Comparison of ENCODE assay signal across 9 mouse cellular contexts in genomic region chr2:153298863-153299262, GRCm38 (mm10). TPM values are rescaled to one million over a fixed set of nuclear protein-coding genes. Genes with fewer than 3 reads are reported as not detected.
DNase-seq lines count a peak whose midpoint lies in the region; ATAC-seq and TF ChIP-seq lines count a peak whose summit lies in the region.
"Had no signal": no experiment of that assay in that cellular context is flagged by ENCODE, and none has a peak within 500 bp of the region (broad histone marks: within the 10 kb centered on the region; RNA-seq: fewer than 3 reads in every experiment).

No protein-coding gene starts in this region.

- no peak for DNase-seq in kidney, adult 18-20 months
- peak; percentile 51 for DNase-seq in G1E (ENCODE audit: low spot score)
- DNase-seq in lung, postnatal 14 days: peak; percentile 8
- no peak for DNase-seq in limb, embryonic 10.5 days (ENCODE audit: low spot score)
- no peak for DNase-seq in left cerebral cortex, adult 11 months (ENCODE audit: low spot score)
- DNase-seq in cerebellum, adult 2 months: no peak

- H3K4me1 ChIP-seq in kidney, embryonic 15.5 days: peaks cover 14% of the 10 kb centered on the region
- H3K4me1 ChIP-seq in G1E (ENCODE audit: insufficient read depth, low read depth, low read length): peaks cover 39% of the 10 kb centered on the region
- peaks cover 2% of the 10 kb centered on the region; the same call in 1 of the 2 replicates for H3K4me1 ChIP-seq in limb, embryonic 10.5 days
- H3K4me1 ChIP-seq in cerebellum, adult 2 months (ENCODE audit: control insufficient read depth, insufficient read depth, low read length): peaks cover 17% of the 10 kb centered on the region
- H3K4me1 ChIP-seq: forebrain, embryonic 10.5 days had no signal

- no peak overlapping the region for H3K4me2 ChIP-seq in kidney, embryonic 15.5 days

- TF ChIP-seq POLR2A in cerebellum, adult 2 months (IDR thresholded peaks at IDR 0.05; ENCODE audit: borderline replicate concordance, insufficient read depth, low read length): no peak

- H3K27me3 ChIP-seq in kidney, embryonic 15.5 days: no peaks in the 10 kb centered on the region
- no peaks in the 10 kb centered on the region for H3K27me3 ChIP-seq in G1E (ENCODE audit: insufficient read depth, low read length)
- H3K27me3 ChIP-seq in limb, embryonic 10.5 days (ENCODE audit: low read depth, poor library complexity, severe bottlenecking): no peaks in the 10 kb centered on the region
- no peaks in the 10 kb centered on the region for H3K27me3 ChIP-seq in cerebellum, adult 2 months (ENCODE audit: control insufficient read depth, insufficient read depth, low read length)

- H3K27ac ChIP-seq in kidney, embryonic 15.5 days: peak overlapping the region; percentile 70
- H3K27ac ChIP-seq in limb, embryonic 10.5 days: no peak overlapping the region
- H3K27ac ChIP-seq in cerebellum, adult 2 months (ENCODE audit: insufficient read depth, low read length): no peak overlapping the region
- H3K27ac ChIP-seq: forebrain, embryonic 10.5 days had no signal

- H3K36me3 ChIP-seq in kidney, embryonic 15.5 days: peaks cover 7% of the 10 kb centered on the region; the same call in 1 of the 2 replicates
- H3K36me3 ChIP-seq in G1E (replicated peaks): peaks cover 74% of the 10 kb centered on the region
- H3K36me3 ChIP-seq in limb, embryonic 10.5 days: peaks cover 3% of the 10 kb centered on the region; the same call in 1 of the 2 replicates

- H3K4me3 ChIP-seq in kidney, embryonic 15.5 days (replicated peaks): no peak overlapping the region
- no peak overlapping the region for H3K4me3 ChIP-seq in G1E (ENCODE audit: low read depth, low read length)
- no peak overlapping the region for H3K4me3 ChIP-seq in limb, embryonic 10.5 days
- no peak overlapping the region for H3K4me3 ChIP-seq in cerebellum, adult 2 months (replicated peaks; ENCODE audit: insufficient read depth, low read depth, low read length)
- H3K4me3 ChIP-seq: forebrain, embryonic 10.5 days had no signal

- H3K9me3 ChIP-seq in kidney, embryonic 15.5 days (replicated peaks): no peaks in the 10 kb centered on the region
- no peaks in the 10 kb centered on the region for H3K9me3 ChIP-seq in G1E (replicated peaks)
- H3K9me3 ChIP-seq in limb, embryonic 10.5 days (replicated peaks): no peaks in the 10 kb centered on the region
- H3K9me3 ChIP-seq: forebrain, embryonic 10.5 days had no signal

- no peak overlapping the region for H3K9ac ChIP-seq in kidney, embryonic 15.5 days

- WGBS in kidney, embryonic 15.5 days: 48% methylated on average over 4 of the region's 4 CpGs
- WGBS in limb, embryonic 10.5 days: 75% methylated on average over 4 of the region's 4 CpGs
- WGBS in cerebellum, adult 2 months: 51% methylated on average over 4 of the region's 4 CpGs

- ATAC-seq in kidney, embryonic 15.5 days (replicated peaks; ENCODE audit: low FRiP score): 0 out of 2 replicates have a peak, but pooled peaks have one; percentile 18
- ATAC-seq in G1E (ENCODE audit: extremely low read depth, insufficient number of reproducible peaks, low FRiP score, poor library complexity, severe bottlenecking): peak; percentile 60
- ATAC-seq in common myeloid progenitor, adult 5-6 weeks (replicated peaks; ENCODE audit: low read depth, poor library complexity, severe bottlenecking): peak; percentile 93

- TF ChIP-seq CTCF in G1E (IDR thresholded peaks at IDR 0.05; ENCODE audit: low read depth, low read length): no peak
- no peak for TF ChIP-seq CTCF in cerebellum, adult 2 months (IDR thresholded peaks at IDR 0.05; ENCODE audit: borderline replicate concordance, insufficient read depth, low read depth, low read length)

RNA-seq across cellular contexts. Expression of gene Kif3b, which starts 7.7 kb away (rescaled TPM):
- polyA plus RNA-seq in kidney, embryonic 15.5 days (2015; fragmentation: Nextera tagmentation; extraction: Ambion mirVana): 8.1 and 9.0 TPM in 2 replicates
- 12.0 and 12.9 TPM in 2 replicates for total RNA-seq in G1E (2014; fragmentation: Nextera tagmentation)
- total RNA-seq in G1E (2017): 25.2 and 26.1 TPM in 2 replicates
- polyA plus RNA-seq in G1E (2012): 3.0 and 3.7 TPM in 2 replicates
- total RNA-seq in common myeloid progenitor, adult 5-6 weeks (2017): 12.3 and 13.2 TPM in 2 replicates
- polyA plus RNA-seq in limb, embryonic 10.5 days (2016; fragmentation: Nextera tagmentation; extraction: Ambion mirVana): 4.8 and 5.4 TPM in 2 replicates
- polyA plus RNA-seq in cerebellum, adult 2 months (2012; rRNA removed): 26.0 and 27.1 TPM in 2 replicates

RNA-seq across cellular contexts. Expression of gene Asxl1, which starts 46.8 kb away (rescaled TPM):
- 11.2 and 12.2 TPM in 2 replicates for polyA plus RNA-seq in kidney, embryonic 15.5 days (2015; fragmentation: Nextera tagmentation; extraction: Ambion mirVana)
- 50.0 and 51.9 TPM in 2 replicates for total RNA-seq in G1E (2014; fragmentation: Nextera tagmentation)
- 45.8 and 54.3 TPM in 2 replicates for total RNA-seq in G1E (2017)
- 16.8 and 17.4 TPM in 2 replicates for polyA plus RNA-seq in G1E (2012)
- total RNA-seq in common myeloid progenitor, adult 5-6 weeks (2017): 27.6 and 42.3 TPM in 2 replicates
- 17.0 and 17.2 TPM in 2 replicates for polyA plus RNA-seq in limb, embryonic 10.5 days (2016; fragmentation: Nextera tagmentation; extraction: Ambion mirVana)
- polyA plus RNA-seq in cerebellum, adult 2 months (2012; rRNA removed): 20.5 and 21.8 TPM in 2 replicates

RNA-seq across cellular contexts. Expression of gene Pofut1, which starts 57.5 kb away (rescaled TPM):
- 6.4 and 7.0 TPM in 2 replicates for polyA plus RNA-seq in kidney, embryonic 15.5 days (2015; fragmentation: Nextera tagmentation; extraction: Ambion mirVana)
- total RNA-seq in G1E (2014; fragmentation: Nextera tagmentation) (26.5 and 33.7 TPM in 2 replicates), G1E (2017) (29.5 and 30.0 TPM in 2 replicates)
- polyA plus RNA-seq in G1E (2012): 11.2 and 12.8 TPM in 2 replicates
- 21.7 and 23.2 TPM in 2 replicates for total RNA-seq in common myeloid progenitor, adult 5-6 weeks (2017)
- polyA plus RNA-seq in limb, embryonic 10.5 days (2016; fragmentation: Nextera tagmentation; extraction: Ambion mirVana): 5.9 and 6.1 TPM in 2 replicates
- polyA plus RNA-seq in cerebellum, adult 2 months (2012; rRNA removed): 18.8 and 19.1 TPM in 2 replicates

RNA-seq across cellular contexts. Expression of gene Plagl2, which starts 57.6 kb away (rescaled TPM):
- 15.4 and 16.0 TPM in 2 replicates for polyA plus RNA-seq in kidney, embryonic 15.5 days (2015; fragmentation: Nextera tagmentation; extraction: Ambion mirVana)
- total RNA-seq in G1E (2014; fragmentation: Nextera tagmentation): 106 and 108 TPM in 2 replicates
- total RNA-seq in G1E (2017): 11.0 and 12.5 TPM in 2 replicates
- 27.5 and 35.9 TPM in 2 replicates for polyA plus RNA-seq in G1E (2012)
- 4.9 and 11.2 TPM in 2 replicates for total RNA-seq in common myeloid progenitor, adult 5-6 weeks (2017)
- 24.6 and 27.3 TPM in 2 replicates for polyA plus RNA-seq in limb, embryonic 10.5 days (2016; fragmentation: Nextera tagmentation; extraction: Ambion mirVana)
- polyA plus RNA-seq in cerebellum, adult 2 months (2012; rRNA removed): 4.8 and 5.5 TPM in 2 replicates

Comparison
In these comparisons a context has a peak if more than half of its experiments do, and no peak if none do; other contexts are left out.
1. ATAC-seq: peak in every context shown above with its lines; median percentile 93 in common myeloid progenitor, adult 5-6 weeks; 60 in G1E; 18 in kidney, embryonic 15.5 days.
2. DNase-seq: peak in G1E (single experiment) and lung, postnatal 14 days (single experiment); none in kidney, adult 18-20 months (single experiment), limb, embryonic 10.5 days (single experiment), left cerebral cortex, adult 11 months (single experiment) and cerebellum, adult 2 months (0 of 2).